In genomic region chr5:23893864-23894771, GRCm38 (mm10) we compare ENCODE assay signal across 8 mouse cellular contexts. TPM values are rescaled to one million over a fixed set of nuclear protein-coding genes. Genes with fewer than 3 reads are reported as not detected.
A peak's percentile ranks its signal among the peaks of the same experiment; 100 is the strongest.
DNase-seq lines count a peak whose midpoint lies in the region; ATAC-seq and TF ChIP-seq lines count a peak whose summit lies in the region.

No protein-coding gene starts in this region.

- DNase-seq in MEL-GATA-1-ER (ENCODE audit: extremely low read depth, low read depth): peak; percentile 84
- peak; percentile 36 for DNase-seq in gastrocnemius, postnatal 10 days
- DNase-seq in layer of hippocampus, adult 2 months (ENCODE audit: low spot score in 2 of 2): peak; percentile 46 to 53
- no peak for DNase-seq in embryo, embryonic 11 days
- no peak for DNase-seq in adipocyte (ENCODE audit: low spot score)

- no peaks in the 10 kb centered on the region for H3K36me3 ChIP-seq in erythroblast, embryonic 14.5 days (ENCODE audit: control insufficient read depth)
- H3K36me3 ChIP-seq in megakaryocyte, embryonic 14.5 days (replicated peaks; ENCODE audit: low read length): no peaks in the 10 kb centered on the region

- peaks cover 27% of the 10 kb centered on the region for H3K27me3 ChIP-seq in erythroblast, embryonic 14.5 days (ENCODE audit: control insufficient read depth)
- no peaks in the 10 kb centered on the region for H3K27me3 ChIP-seq in megakaryocyte, embryonic 14.5 days (replicated peaks)

- peaks cover 35% of the 10 kb centered on the region for H3K4me1 ChIP-seq in erythroblast, embryonic 14.5 days (ENCODE audit: control insufficient read depth)
- H3K4me1 ChIP-seq in megakaryocyte, embryonic 14.5 days: peaks cover 64% of the 10 kb centered on the region

- no peak for TF ChIP-seq CTCF in layer of hippocampus, adult 2 months (conservative IDR thresholded peaks at IDR 0.05)

- no peak for ATAC-seq in erythroblast, adult 5-6 weeks (replicated peaks; ENCODE audit: low FRiP score, poor library complexity, severe bottlenecking)

- H3K9me3 ChIP-seq in erythroblast, embryonic 14.5 days (ENCODE audit: control insufficient read depth, low read length): no peaks in the 10 kb centered on the region
- H3K9me3 ChIP-seq in megakaryocyte, embryonic 14.5 days: no peaks in the 10 kb centered on the region

- peak overlapping the region; percentile 12 for H3K4me3 ChIP-seq in erythroblast, embryonic 14.5 days (replicated peaks)
- no peak overlapping the region; the same call in 1 of the 2 replicates for H3K4me3 ChIP-seq in layer of hippocampus, adult 2 months
- peak overlapping the region; percentile 88 for H3K4me3 ChIP-seq in megakaryocyte, embryonic 14.5 days (replicated peaks)

- peak overlapping the region; percentile 51; the same call in 1 of the 2 replicates for H3K27ac ChIP-seq in layer of hippocampus, adult 2 months

RNA-seq across cellular contexts. Expression of gene Tomm7, which starts 50.2 kb away (rescaled TPM):
- polyA plus RNA-seq in erythroblast, embryonic 14.5 days (2012): 0.81 and 1.7 TPM in 2 replicates
- total RNA-seq in erythroblast, adult 5-6 weeks (2015; ENCODE audit: low replicate concordance): 19.0 and 29.8 TPM in 2 replicates
- total RNA-seq in erythroblast, adult 5-6 weeks (2017; ENCODE audit: low replicate concordance): 45.6 and 59.8 TPM in 2 replicates
- 10 to 100 TPM; 54.0 to 56.1 TPM for total RNA-seq in gastrocnemius, postnatal 10 days (2021)
- total RNA-seq in layer of hippocampus, adult 2 months (2021): 10 to 100 TPM; 73.7 to 80.6 TPM
- polyA plus RNA-seq in megakaryocyte, embryonic 14.5 days (2012; ENCODE audit: insufficient read depth, low replicate concordance): 1.6 and 14.7 TPM in 2 replicates

Comparison
In these comparisons a context has a peak if more than half of its experiments do, and no peak if none do; other contexts are left out.
1. DNase-seq: peak in MEL-GATA-1-ER (single experiment), gastrocnemius, postnatal 10 days (single experiment) and layer of hippocampus, adult 2 months (2 of 2); none in embryo, embryonic 11 days (single experiment) and adipocyte (single experiment).